Mouse (Mus musculus) liver, embryonic 16.5 days (tissue): ENCODE measurements around the gene Zfp663. TPM values are rescaled to one million over a fixed set of nuclear protein-coding genes. Genes with fewer than 3 reads are reported as not detected.

Experiments used
- ATAC-seq: fragments of 200-750 bp; cut with Nextera tagmentation; 2 replicates; pipeline ENCODE4 v1.8.0; 2017; ENCODE audit warnings: low read depth, mild to moderate bottlenecking, moderate number of reproducible peaks, moderate library complexity
- H3K27ac ChIP-seq: fragments of 300-500 bp; sonication (generic); 2 replicates; pipeline ENCODE4 v1.5.1; 2014; ENCODE audit warnings: mild to moderate bottlenecking, low read length
- H3K27me3 ChIP-seq: fragments of 300-500 bp; sonication (generic); 2 replicates; pipeline ENCODE4 v1.6.1; 2014; ENCODE audit warnings: low read depth, low read length, mixed read lengths; ENCODE audit not compliant: control insufficient read depth, insufficient read depth
- H3K36me3 ChIP-seq: fragments of 300-500 bp; sonication (generic); 2 replicates; pipeline ENCODE4 v1.6.1; 2014; ENCODE audit warnings: mild to moderate bottlenecking; ENCODE audit not compliant: control insufficient read depth, insufficient read depth
- H3K4me1 ChIP-seq: fragments of 300-500 bp; sonication (generic); 2 replicates; pipeline ENCODE4 v1.6.1; 2014; ENCODE audit warnings: low read depth, low read length, mixed read lengths; ENCODE audit not compliant: control insufficient read depth
- H3K4me2 ChIP-seq: fragments of 300-500 bp; sonication (generic); 2 replicates; pipeline ENCODE4 v1.6.1; 2014; ENCODE audit warnings: low read depth, low read length, mixed read lengths
- H3K4me3 ChIP-seq: fragments of 300-500 bp; sonication (generic); 2 replicates; pipeline ENCODE4 v1.5.1; 2014; ENCODE audit warnings: low read depth, mild to moderate bottlenecking, low read length
- H3K9ac ChIP-seq: fragments of 300-500 bp; sonication (generic); 2 replicates; pipeline ENCODE4 v1.6.1; 2014; ENCODE audit warnings: low read depth, low read length
- H3K9me3 ChIP-seq: fragments of 300-500 bp; sonication (generic); replicated peaks from 2 replicates; pipeline ENCODE4 v1.6.1; 2016; ENCODE audit warnings: low read length; ENCODE audit not compliant: control insufficient read depth
- WGBS: fragments of 180-500 bp; shearing (Covaris S2); extraction: QIAGEN DNeasy Blood & Tissue Kit; methylation state at CpG from one replicate; pipeline ENCODE4 v1.1.7; 2014; ENCODE audit not compliant: insufficient replicate concordance; 5-methylcytosine and 5-hydroxymethylcytosine counted together
- polyA plus RNA-seq: library from polyadenylated mRNA; unstranded; fragments of >200 nt; fragmentation: Nextera tagmentation; extraction: Ambion mirVana; gene quantifications from 2 replicates; pipeline ENCODE4 v1.2.1, GENCODE M21; 2015

Zfp663 gene
- polyA plus RNA-seq, 1 experiment from 2014 or later, result not detected

GRCm38 (mm10) chr2:165326304-165327190 lies 42.0 kb downstream of the Zfp663 start, which contains the start of gene Elmo2:
Elmo2 (minus strand) TSS chr2:165326479.
- peak within 1 kb of the TSS; percentile 87 for H3K4me3 ChIP-seq
- H3K9me3 ChIP-seq, result no peaks in the 10 kb centered on the region
- peak; percentile 98 for ATAC-seq
- H3K27ac ChIP-seq, result peak within 1 kb of the TSS; percentile 21; the same call in 1 of the 2 replicates
- peak within 1 kb of the TSS; percentile 89 for H3K9ac ChIP-seq
- H3K27me3 ChIP-seq, result no peaks in the 10 kb centered on the region
- no peaks in the 10 kb centered on the region for H3K36me3 ChIP-seq
- peak within 1 kb of the TSS; percentile 92 for H3K4me2 ChIP-seq
- under 1% methylated on average over 55 of the region's 55 CpGs for WGBS
- peaks cover 42% of the 10 kb centered on the region for H3K4me1 ChIP-seq

GRCm38 (mm10) chr2:165325521-165326303 lies 42.8 kb downstream of the Zfp663 start:
- peak; percentile 9 for ATAC-seq
- H3K27ac ChIP-seq, result peak overlapping the region; percentile 21; the same call in 1 of the 2 replicates
- H3K4me3 ChIP-seq, result peak overlapping the region; percentile 87
- H3K9me3 ChIP-seq, result no peaks in the 10 kb centered on the region
- no peaks in the 10 kb centered on the region for H3K36me3 ChIP-seq
- H3K4me1 ChIP-seq, result peaks cover 47% of the 10 kb centered on the region
- peak overlapping the region; percentile 92 for H3K4me2 ChIP-seq
- H3K27me3 ChIP-seq, result no peaks in the 10 kb centered on the region
- H3K9ac ChIP-seq, result peak overlapping the region; percentile 89
- WGBS, result 3% methylated on average over 30 of the region's 30 CpGs

- H3K4me1 ChIP-seq, result peaks cover 41% of the 10 kb centered on the region
- no peak overlapping the region for H3K27ac ChIP-seq
- no peaks in the 10 kb centered on the region for H3K9me3 ChIP-seq
- WGBS, result 74% methylated on average over 5 of the region's 5 CpGs
- ATAC-seq, result no peak
- H3K36me3 ChIP-seq, result no peaks in the 10 kb centered on the region
- no peak overlapping the region for H3K9ac ChIP-seq
- H3K27me3 ChIP-seq, result no peaks in the 10 kb centered on the region
- H3K4me2 ChIP-seq, result no peak overlapping the region
- H3K4me3 ChIP-seq, result no peak overlapping the region
Observed at GRCm38 (mm10) chr2:165323928-165324327, 44.6 kb downstream of the Zfp663 start.

- Histone ChIP-seq H3K36me3 (no peaks in the 10 kb centered on the region), H3K27ac (no peak overlapping the region), H3K9ac (no peak overlapping the region), H3K9me3 (no peaks in the 10 kb centered on the region), H3K4me1 (peaks cover 45% of the 10 kb centered on the region), H3K27me3 (no peaks in the 10 kb centered on the region), H3K4me3 (no peak overlapping the region), H3K4me2 (no peak overlapping the region)
- WGBS, result 58% methylated on average over 5 of the region's 5 CpGs
- ATAC-seq, result no peak
Observed at GRCm38 (mm10) chr2:165323484-165323883, 45.0 kb downstream of the Zfp663 start.

- Histone ChIP-seq H3K36me3 (no peaks in the 10 kb centered on the region), H3K4me1 (peaks cover 55% of the 10 kb centered on the region), H3K27me3 (no peaks in the 10 kb centered on the region), H3K4me2 (no peak overlapping the region), H3K9ac (no peak overlapping the region), H3K4me3 (no peak overlapping the region), H3K9me3 (no peaks in the 10 kb centered on the region), H3K27ac (peak overlapping the region; percentile 74)
- ATAC-seq, result no peak
- 66% methylated on average over 22 of the region's 22 CpGs for WGBS
Observed at GRCm38 (mm10) chr2:165321981-165322735, 46.4 kb downstream of the Zfp663 start.

GRCm38 (mm10) chr2:165321381-165321888 lies 47.1 kb downstream of the Zfp663 start:
- no peaks in the 10 kb centered on the region for H3K27me3 ChIP-seq
- peaks cover 52% of the 10 kb centered on the region for H3K4me1 ChIP-seq
- H3K36me3 ChIP-seq, result no peaks in the 10 kb centered on the region
- H3K9ac ChIP-seq, result no peak overlapping the region
- WGBS, result 46% methylated on average over 8 of the region's 8 CpGs
- no peak for ATAC-seq
- H3K4me2 ChIP-seq, result peak overlapping the region; percentile 14
- peak overlapping the region; percentile 74 for H3K27ac ChIP-seq
- no peaks in the 10 kb centered on the region for H3K9me3 ChIP-seq
- no peak overlapping the region for H3K4me3 ChIP-seq

GRCm38 (mm10) chr2:165320531-165321150 lies 47.9 kb downstream of the Zfp663 start:
- 24% methylated on average over 12 of the region's 12 CpGs for WGBS
- H3K4me1 ChIP-seq, result peaks cover 52% of the 10 kb centered on the region
- no peaks in the 10 kb centered on the region for H3K9me3 ChIP-seq
- no peaks in the 10 kb centered on the region for H3K27me3 ChIP-seq
- H3K4me2 ChIP-seq, result peak overlapping the region; percentile 25; the same call in 1 of the 2 replicates
- H3K4me3 ChIP-seq, result no peak overlapping the region
- no peak overlapping the region for H3K9ac ChIP-seq
- peak; percentile 27; the same call in 1 of the 2 replicates for ATAC-seq
- H3K27ac ChIP-seq, result peak overlapping the region; percentile 43
- H3K36me3 ChIP-seq, result no peaks in the 10 kb centered on the region

GRCm38 (mm10) chr2:165319503-165319902 lies 49.0 kb downstream of the Zfp663 start:
- Histone ChIP-seq H3K9me3 (no peaks in the 10 kb centered on the region), H3K27ac (peak overlapping the region; percentile 45; the same call in 1 of the 2 replicates), H3K27me3 (no peaks in the 10 kb centered on the region), H3K9ac (no peak overlapping the region), H3K4me2 (no peak overlapping the region), H3K36me3 (0 out of 2 replicates have a peak, but pooled peaks cover 6% of the 10 kb centered on the region), H3K4me1 (peaks cover 44% of the 10 kb centered on the region), H3K4me3 (no peak overlapping the region)
- ATAC-seq, result 0 out of 2 replicates have a peak, but pooled peaks have one; percentile 4
- 29% methylated on average over 4 of the region's 4 CpGs for WGBS
